Mouse (Mus musculus) kidney, adult 18-20 months (tissue): Measurements from ENCODE around the gene Gm17416.
A peak's percentile ranks its signal among the peaks of the same experiment; 100 is the strongest.

Experiments used
- DNase-seq: peaks from one replicate; pipeline ENCODE4 v3.0.0; 2021

Gene Gm17416

DNA sequence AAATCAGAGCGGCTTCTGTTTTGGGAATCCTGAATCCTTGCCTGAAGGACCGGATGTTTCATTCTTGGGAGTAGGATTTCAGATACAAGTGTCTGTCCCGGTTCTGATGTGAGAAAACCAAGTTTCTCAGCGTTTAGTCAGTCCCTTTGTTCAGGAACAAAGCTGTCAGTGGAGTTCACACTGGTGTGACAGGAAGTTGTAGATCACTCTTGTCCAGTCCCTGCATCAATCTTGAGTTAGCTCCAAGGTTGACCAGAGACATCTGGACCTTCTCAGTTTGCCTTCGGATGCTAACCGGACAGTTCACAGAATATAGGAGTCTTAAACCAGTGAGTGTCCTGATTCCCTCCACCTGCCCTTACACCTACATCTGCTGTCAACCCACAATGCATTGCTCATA is 38.6 kb downstream of the Gm17416 start:
- DNase-seq, result no peak

DNA sequence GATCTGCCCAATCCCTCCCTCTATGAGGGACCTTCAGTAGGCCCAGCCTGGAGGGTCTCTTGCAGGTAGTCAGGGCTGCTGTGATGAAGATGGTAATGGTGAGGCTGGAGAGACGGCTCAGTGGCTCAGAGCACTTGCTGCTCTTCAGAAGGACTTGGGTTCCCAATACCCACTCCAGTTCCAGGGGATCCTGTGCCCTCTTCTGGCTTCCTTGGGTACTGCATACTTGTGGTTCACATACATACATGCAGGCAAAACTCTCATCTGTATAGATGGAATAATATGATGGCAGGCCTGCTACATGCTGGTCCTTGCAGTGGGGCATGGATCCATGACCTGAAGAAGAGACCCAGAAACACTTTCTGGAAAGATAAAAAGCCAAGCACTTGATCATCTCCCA is 39.6 kb downstream of the Gm17416 start:
- DNase-seq, result no peak

- DNase-seq, result no peak
Measured at GRCm38 (mm10) chr2:152612193-152612592, 43.1 kb downstream of the Gm17416 start.

DNA sequence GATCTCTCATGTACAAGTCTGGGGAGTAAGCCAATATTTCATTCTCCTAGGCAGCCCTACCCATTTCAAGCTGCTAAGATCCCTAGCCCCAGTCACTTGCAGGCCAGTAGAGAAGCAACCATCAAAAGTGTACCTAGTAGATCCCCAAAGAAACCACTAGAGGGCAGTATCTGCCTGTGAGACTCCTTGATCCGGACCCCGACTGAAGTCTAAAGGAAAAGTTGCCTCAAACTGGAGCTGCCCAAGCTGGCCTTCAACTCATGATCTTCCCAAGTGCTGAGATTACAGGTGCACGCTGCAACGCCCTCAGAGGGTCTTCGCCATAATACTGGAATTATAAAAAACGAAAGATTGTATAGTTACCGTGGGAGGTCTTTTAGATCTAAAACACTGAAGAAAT is 46.4 kb downstream of the Gm17416 start:
- DNase-seq, result peak; percentile 43

GRCm38 (mm10) chr2:152616470-152616869 is 47.3 kb downstream of the Gm17416 start:
- no peak for DNase-seq

- DNase-seq, result no peak
Measured at GRCm38 (mm10) chr2:152617374-152617773, 48.2 kb downstream of the Gm17416 start.
